Mouse (Mus musculus) CH12.LX (cell line): ENCODE results near the gene Sema6d. TPM values are rescaled to one million over a fixed set of nuclear protein-coding genes. Genes with fewer than 3 reads are reported as not detected.

Source experiments
- DNase-seq: peaks from one replicate; pipeline ENCODE4 v3.0.0-alpha.2; 2013; ENCODE audit errors: extremely low read depth
- H3K27ac ChIP-seq: 2 replicates; pipeline ENCODE4 v1.5.1; 2012; ENCODE audit warnings: low read depth, mild to moderate bottlenecking, control low read depth, moderate library complexity; ENCODE audit not compliant: insufficient read depth
- H3K27me3 ChIP-seq: replicated peaks from 2 replicates; pipeline ENCODE3; 2012; ENCODE audit warnings: inconsistent platforms
- H3K36me3 ChIP-seq, 2 experiments: replicated peaks in 1 of 2; 2 replicates each; pipeline versions ENCODE3 to v1.6.1; 2012; ENCODE audit warnings: inconsistent platforms in 1 of 2, low read length in 1 of 2, mild to moderate bottlenecking in 1 of 2, mixed read lengths in 1 of 2, moderate library complexity in 1 of 2; ENCODE audit not compliant: control insufficient read depth in 1 of 2, insufficient read depth in 1 of 2
- H3K4me1 ChIP-seq, 2 experiments: 2 replicates each; pipeline ENCODE4 v1.6.1; 2012; ENCODE audit warnings: inconsistent platforms in 1 of 2, moderate library complexity in 1 of 2; ENCODE audit not compliant: insufficient read depth in 2 of 2, control insufficient read depth in 1 of 2
- H3K4me2 ChIP-seq: 2 replicates; pipeline ENCODE4 v1.6.1; 2012; ENCODE audit warnings: low read depth, mild to moderate bottlenecking, control low read depth; ENCODE audit not compliant: poor library complexity, insufficient read depth, severe bottlenecking
- H3K4me3 ChIP-seq, 3 experiments: fragments of 150-350 bp in 1 of 3; sonication (generic) in 1 of 3; replicated peaks in 1 of 3; 2 replicates each; pipeline versions ENCODE3 to v1.5.1; 2011 to 2012; ENCODE audit warnings: low read depth in 2 of 3, low read length in 2 of 3, mild to moderate bottlenecking in 2 of 3, moderate library complexity in 2 of 3, control low read depth in 1 of 3, improper control_type of control experiment in 1 of 3, inconsistent platforms in 1 of 3, mixed read lengths in 1 of 3; ENCODE audit not compliant: poor library complexity in 1 of 3
- H3K79me2 ChIP-seq: replicated peaks from 2 replicates; pipeline ENCODE4 v1.6.1; 2012; ENCODE audit warnings: mild to moderate bottlenecking, moderate library complexity; ENCODE audit not compliant: control insufficient read depth, poor library complexity, insufficient read depth, severe bottlenecking; ENCODE audit errors: extremely low read depth
- H3K9ac ChIP-seq: 2 replicates; pipeline ENCODE4 v1.6.1; 2012; ENCODE audit warnings: low read depth, mild to moderate bottlenecking, control low read depth, moderate library complexity; ENCODE audit not compliant: insufficient read depth
- H3K9me3 ChIP-seq: replicated peaks from 2 replicates; pipeline ENCODE3; 2012; ENCODE audit warnings: low read length, inconsistent platforms, mixed read lengths
- BHLHE40 ChIP-seq: IDR thresholded peaks from 2 replicates; pipeline ENCODE4 v1.6.1; 2011; ENCODE audit warnings: mild to moderate bottlenecking, low read depth, low read length, improper control_type of control experiment
- E2F4 ChIP-seq: IDR thresholded peaks from 2 replicates; pipeline ENCODE4 v1.6.1; 2011; ENCODE audit warnings: low read depth, low read length, improper control_type of control experiment; ENCODE audit not compliant: insufficient replicate concordance
- EP300 ChIP-seq: IDR thresholded peaks from 2 replicates; pipeline ENCODE4 v1.6.1; 2011; ENCODE audit warnings: low read length, improper control_type of control experiment
- ETS1 ChIP-seq: conservative IDR thresholded peaks from 2 replicates; pipeline ENCODE4 v1.6.1; 2012; ENCODE audit warnings: low read depth, mild to moderate bottlenecking, inconsistent platforms, low read length, improper control_type of control experiment, moderate library complexity
- GABPA ChIP-seq: IDR thresholded peaks from 2 replicates; pipeline ENCODE4 v1.6.1; 2012; ENCODE audit warnings: low read depth, low read length, improper control_type of control experiment, inconsistent platforms; ENCODE audit not compliant: insufficient replicate concordance
- IRF4 ChIP-seq: IDR thresholded peaks from 2 replicates; pipeline ENCODE4 v1.6.1; 2014; ENCODE audit warnings: low read depth, mild to moderate bottlenecking, inconsistent platforms, low read length, improper control_type of control experiment
- JUN ChIP-seq: IDR thresholded peaks from 2 replicates; pipeline ENCODE4 v1.6.1; 2011; ENCODE audit warnings: low read depth, mild to moderate bottlenecking, low read length, improper control_type of control experiment, moderate library complexity; ENCODE audit not compliant: insufficient read depth
- JUND ChIP-seq: conservative IDR thresholded peaks from 2 replicates; pipeline ENCODE4 v1.6.1; 2011; ENCODE audit warnings: low read depth, low read length, improper control_type of control experiment
- KAT2A ChIP-seq: IDR thresholded peaks from 2 replicates; pipeline ENCODE4 v1.6.1; 2012; ENCODE audit warnings: low read length, improper control_type of control experiment, inconsistent platforms; ENCODE audit not compliant: insufficient replicate concordance
- MEF2A ChIP-seq: IDR thresholded peaks from 2 replicates; pipeline ENCODE4 v1.6.1; 2014; ENCODE audit warnings: low read depth, mild to moderate bottlenecking, inconsistent platforms, low read length, improper control_type of control experiment, borderline replicate concordance
- NRF1 ChIP-seq: IDR thresholded peaks from 2 replicates; pipeline ENCODE4 v1.6.1; 2014; ENCODE audit warnings: low read depth, mild to moderate bottlenecking, inconsistent platforms, low read length, improper control_type of control experiment, moderate library complexity
- POLR2A ChIP-seq: IDR thresholded peaks from 2 replicates; pipeline ENCODE4 v1.6.1; 2011; ENCODE audit warnings: low read depth, mild to moderate bottlenecking, improper control_type of control experiment, low read length
- POLR2AphosphoS2 ChIP-seq: IDR thresholded peaks from 2 replicates; pipeline ENCODE4 v1.6.1; 2011; ENCODE audit warnings: low read depth, low read length, improper control_type of control experiment
- RAD21 ChIP-seq: IDR thresholded peaks from 2 replicates; pipeline ENCODE4 v1.6.1; 2011; ENCODE audit warnings: low read depth, mild to moderate bottlenecking, low read length, improper control_type of control experiment, moderate library complexity
- RCOR1 ChIP-seq: conservative IDR thresholded peaks from 2 replicates; pipeline ENCODE4 v1.6.1; 2012; ENCODE audit warnings: low read depth, mild to moderate bottlenecking, inconsistent platforms, low read length, improper control_type of control experiment
- SMC3 ChIP-seq: IDR thresholded peaks from 2 replicates; pipeline ENCODE4 v1.6.1; 2011; ENCODE audit warnings: low read depth, low read length, improper control_type of control experiment
- TBP ChIP-seq: conservative IDR thresholded peaks from 2 replicates; pipeline ENCODE4 v1.6.1; 2011; ENCODE audit warnings: low read depth, low read length, improper control_type of control experiment
- UBTF ChIP-seq: IDR thresholded peaks from 2 replicates; pipeline ENCODE4 v1.6.1; 2012; ENCODE audit warnings: low read depth, mild to moderate bottlenecking, inconsistent platforms, low read length, improper control_type of control experiment, moderate library complexity
- ZC3H11A ChIP-seq: IDR thresholded peaks from 2 replicates; pipeline ENCODE4 v1.6.1; 2012; ENCODE audit warnings: low read depth, mild to moderate bottlenecking, inconsistent platforms, low read length, improper control_type of control experiment
- ZMIZ1 ChIP-seq: IDR thresholded peaks from 2 replicates; pipeline ENCODE4 v1.6.1; 2012; ENCODE audit warnings: low read depth, mild to moderate bottlenecking, inconsistent platforms, low read length, improper control_type of control experiment
- ZNF384 ChIP-seq: IDR thresholded peaks from 2 replicates; pipeline ENCODE4 v1.6.1; 2012; ENCODE audit warnings: low read depth, low read length, improper control_type of control experiment, inconsistent platforms
- dilution Hi-C: fragments of 300-500 bp; cut with MboI; formaldehyde crosslinking; loops from 2 replicates; pipeline ENCODE4 v1.14.3; 2020; ENCODE audit warnings: low sequenced_read_pairs; ENCODE audit not compliant: extremely low pct_unique_long_range_greater_than_20kb, extremely low pct_ligation_motif_present
- in situ Hi-C: fragments of 300-500 bp; cut with MboI; formaldehyde crosslinking; loops from 3 replicates; pipeline ENCODE4 v1.14.3; 2019; ENCODE audit warnings: low sequenced_read_pairs, low pct_ligation_motif_present, low pct_unique_long_range_greater_than_20kb, mixed read lengths
- polyA plus RNA-seq: library from polyadenylated mRNA; unstranded; fragments of >175 nt; gene quantifications from 2 replicates; pipeline ENCODE4 v1.2.1, GENCODE M21; 2012; ENCODE audit warnings: low read depth; ENCODE audit not compliant: insufficient read length
- total RNA-seq, 2 experiments: library from RNA; depleted of rRNA; stranded (reverse); fragments of 300-350 nt in 1 of 2; fragments of >200 nt in 1 of 2; gene quantifications; 2 replicates each; pipeline ENCODE4 v1.2.3; 2012 to 2014

The Sema6d gene
- total and polyA plus RNA-seq, 3 experiments = not detected

GRCm38 (mm10) chr2:124573734-124574133 is 484.0 kb downstream of the Sema6d start:
- TF ChIP-seq SMC3 (no peak), RAD21 (no peak), RCOR1 (no peak), NRF1 (no peak)
- Histone ChIP-seq H3K9ac (no peak overlapping the region), H3K9me3 (peaks cover 58% of the 10 kb centered on the region), H3K27ac (no peak overlapping the region), H3K4me2 (no peak overlapping the region), H3K4me1 (no peaks in the 10 kb centered on the region), H3K36me3 (no peaks in the 10 kb centered on the region), H3K27me3 (no peaks in the 10 kb centered on the region), H3K79me2 (no peaks in the 10 kb centered on the region), H3K4me3 (no peak overlapping the region)
- no peak for DNase-seq
- dilution Hi-C loops = no loop called here
- in situ Hi-C loops = no loop called here

GRCm38 (mm10) chr2:124576053-124576452 is 486.3 kb downstream of the Sema6d start:
- Histone ChIP-seq H3K9ac (no peak overlapping the region), H3K36me3 (no peaks in the 10 kb centered on the region), H3K9me3 (peaks cover 64% of the 10 kb centered on the region), H3K79me2 (no peaks in the 10 kb centered on the region), H3K4me2 (no peak overlapping the region), H3K4me3 (no peak overlapping the region), H3K27me3 (no peaks in the 10 kb centered on the region), H3K4me1 (no peaks in the 10 kb centered on the region), H3K27ac (no peak overlapping the region)
- in situ Hi-C loops = no loop called here
- dilution Hi-C loops = no loop called here
- no peak for TF ChIP-seq BHLHE40
- TF ChIP-seq POLR2AphosphoS2 = no peak
- no peak for TF ChIP-seq ZNF384
- TF ChIP-seq TBP = no peak
- TF ChIP-seq GABPA = no peak
- TF ChIP-seq ZMIZ1 = no peak
- TF ChIP-seq RCOR1 = no peak
- TF ChIP-seq NRF1 = no peak
- TF ChIP-seq MEF2A = no peak
- DNase-seq = no peak

DNA sequence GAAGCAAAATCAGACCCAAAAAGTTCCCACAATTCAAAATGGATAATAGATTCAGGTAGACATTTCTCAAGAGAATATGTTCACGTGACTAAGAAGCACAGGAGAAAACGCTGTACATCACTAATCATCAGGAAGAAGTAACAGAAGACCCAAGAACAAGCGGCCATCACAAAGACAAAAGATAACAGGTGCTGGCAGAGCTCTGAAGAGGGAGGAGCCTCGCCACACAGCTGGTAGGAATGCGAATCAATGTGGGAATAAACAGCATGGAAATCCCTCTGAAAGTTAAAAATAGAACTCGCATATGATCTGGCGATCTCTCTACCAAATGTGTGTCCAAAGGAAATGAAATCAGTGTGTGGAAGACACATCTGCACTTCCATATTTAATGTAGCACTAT is 493.8 kb downstream of the Sema6d start:
- no peaks in the 10 kb centered on the region for H3K36me3 ChIP-seq
- no peak for DNase-seq
- H3K27me3 ChIP-seq = no peaks in the 10 kb centered on the region
- dilution Hi-C loops = no loop called here
- TF ChIP-seq MEF2A (no peak), JUN (no peak), ETS1 (no peak), POLR2A (no peak), KAT2A (no peak), EP300 (no peak), JUND (no peak), IRF4 (no peak), UBTF (no peak), SMC3 (no peak), ZMIZ1 (no peak), E2F4 (no peak), ZC3H11A (no peak)
- H3K79me2 ChIP-seq = no peaks in the 10 kb centered on the region
- no peak overlapping the region for H3K4me2 ChIP-seq
- in situ Hi-C loops = no loop called here
- H3K4me3 ChIP-seq = no peak overlapping the region
- H3K27ac ChIP-seq = no peak overlapping the region
- H3K9ac ChIP-seq = no peak overlapping the region
- H3K9me3 ChIP-seq = peaks cover 60% of the 10 kb centered on the region
- no peaks in the 10 kb centered on the region for H3K4me1 ChIP-seq
